In the genomic region with DNA sequence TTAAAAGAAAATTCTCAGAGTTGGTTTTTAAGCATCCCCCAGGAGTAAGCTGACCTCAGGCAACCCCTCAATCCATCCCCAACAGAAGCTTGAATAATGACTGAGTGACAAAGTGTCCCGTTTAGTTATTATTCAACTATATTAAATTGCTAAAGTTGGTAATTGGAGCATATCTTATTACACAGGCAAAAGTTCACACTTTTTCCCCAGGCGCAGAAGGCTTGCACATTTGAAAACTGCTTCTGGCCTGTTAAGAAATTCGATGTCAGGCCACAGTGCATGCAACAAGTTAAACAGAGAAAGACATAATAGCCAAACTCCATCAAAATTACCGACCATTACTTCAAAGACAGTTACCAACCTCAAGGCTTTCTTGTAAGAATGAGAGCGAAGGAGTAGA, we compare ENCODE assay signal across 13 mouse cellular contexts.
"Had no signal": no experiment of that assay in that cellular context is flagged by ENCODE, and none has a peak within 500 bp of the region (broad histone marks: within the 10 kb centered on the region; RNA-seq: fewer than 3 reads in every experiment).

No protein-coding gene starts in this region.

- DNase-seq: lung, adult 18-20 months; lung, embryonic 14.5 days; lung, postnatal 10 days; lung, postnatal 4 days; midbrain, embryonic 14.5 days; retina, postnatal 1 day; right cerebral cortex, adult 18-20 months; right cerebral cortex, postnatal 25 days; right cerebral cortex, postnatal 4 days; spleen, adult 18-20 months; thymus, adult 18-20 months; thymus, postnatal 14 days; thymus, postnatal 36 days had no signal
